Mouse (Mus musculus): ENCODE data around the gene Sez6l2. TPM values are rescaled to one million over a fixed set of nuclear protein-coding genes. Genes with fewer than 3 reads are reported as not detected.
A peak's percentile ranks its signal among the peaks of the same experiment; 100 is the strongest.

Sez6l2 gene
- polyA plus RNA-seq, 1 experiment: not detected

DNA sequence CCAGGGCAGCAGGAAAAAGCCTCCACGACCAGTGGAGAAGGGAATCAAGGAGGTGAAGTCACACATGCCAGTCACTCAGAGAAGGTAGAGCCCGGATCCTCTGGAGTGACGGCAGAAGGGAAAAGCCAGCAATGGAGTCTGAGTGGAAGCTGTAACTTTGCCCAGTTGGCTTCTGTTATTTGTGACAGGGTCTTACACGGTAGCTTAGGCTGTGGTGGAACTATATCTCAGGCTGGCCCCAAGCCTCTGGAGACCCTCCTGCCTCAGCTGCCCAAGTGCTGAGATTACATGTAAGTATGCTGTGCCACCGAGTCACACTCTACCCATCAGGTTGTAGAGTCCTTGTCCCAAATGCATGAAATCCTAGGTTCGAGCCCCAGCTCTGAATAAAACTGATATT lies 63.0 kb downstream of the Sez6l2 start:
- Histone ChIP-seq H3K4me3 (ENCODE audit: insufficient read depth, low read length) (peak overlapping the region; percentile 78), H3K4me1 (ENCODE audit: control insufficient read depth, insufficient read depth, low read length) (peaks cover 9% of the 10 kb centered on the region), H3K27ac (ENCODE audit: insufficient read depth, low read length) (no peak overlapping the region)
- TF ChIP-seq POLR2A (IDR thresholded peaks at IDR 0.05; ENCODE audit: low read depth, low read length): no peak
- TF ChIP-seq CTCF (IDR thresholded peaks at IDR 0.05; ENCODE audit: borderline replicate concordance, insufficient read depth, low read length): no peak

DNA sequence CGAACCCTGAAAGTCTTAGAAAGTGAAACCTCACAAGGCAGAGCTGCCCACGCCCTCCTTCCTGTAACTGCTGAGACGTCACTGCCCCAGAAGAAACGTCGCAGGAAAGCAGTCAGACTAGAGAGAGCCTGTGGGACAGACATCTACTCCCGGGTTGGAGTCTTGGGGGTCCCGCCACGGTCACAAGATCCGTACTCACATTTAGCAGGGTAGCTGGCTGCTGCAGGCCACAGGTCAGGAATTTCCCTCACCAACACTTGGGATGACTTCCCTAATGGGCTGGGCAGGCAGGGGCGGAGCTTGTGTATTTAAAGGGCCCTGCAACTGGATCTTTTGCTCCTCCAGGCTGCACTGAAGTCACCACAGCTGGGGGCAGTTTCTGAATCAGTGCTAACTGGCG lies 64.0 kb downstream of the Sez6l2 start, which contains the start of gene Mvp:
TSS of gene Mvp (minus strand) at position 302 of the 400 bp plus-strand sequence.
- TF ChIP-seq POLR2A (IDR thresholded peaks at IDR 0.05; ENCODE audit: low read depth, low read length) (peak; percentile 73), CTCF (IDR thresholded peaks at IDR 0.05; ENCODE audit: borderline replicate concordance, insufficient read depth, low read length) (no peak)
- peak within 1 kb of the TSS; percentile 78 for H3K4me3 ChIP-seq (ENCODE audit: insufficient read depth, low read length)
- H3K27ac ChIP-seq (ENCODE audit: insufficient read depth, low read length): peak within 1 kb of the TSS; percentile 28
- peaks cover 2% of the 10 kb centered on the region for H3K4me1 ChIP-seq (ENCODE audit: control insufficient read depth, insufficient read depth, low read length)

- Histone ChIP-seq H3K27ac (ENCODE audit: insufficient read depth, low read length) (no peak overlapping the region), H3K4me3 (ENCODE audit: insufficient read depth, low read length) (no peak overlapping the region), H3K4me1 (ENCODE audit: control insufficient read depth, insufficient read depth, low read length) (peaks cover 2% of the 10 kb centered on the region; the same call in 1 of the 2 replicates)
- no peak for TF ChIP-seq POLR2A (IDR thresholded peaks at IDR 0.05; ENCODE audit: low read depth, low read length)
Observed at GRCm38 (mm10) chr7:127014993-127015392, 64.6 kb downstream of the Sez6l2 start.

- peak overlapping the region; percentile 73 for H3K4me3 ChIP-seq (ENCODE audit: insufficient read depth, low read length)
- TF ChIP-seq POLR2A (IDR thresholded peaks at IDR 0.05; ENCODE audit: low read depth, low read length): no peak; the same call in 1 of the 2 replicates
- TF ChIP-seq CTCF (IDR thresholded peaks at IDR 0.05; ENCODE audit: borderline replicate concordance, insufficient read depth, low read length): no peak
Observed at GRCm38 (mm10) chr7:127016081-127016480, 65.7 kb downstream of the Sez6l2 start.

DNA sequence TGATC lies 65.9 kb downstream of the Sez6l2 start, which contains the start of gene Pagr1b:
TSS of gene Pagr1b (minus strand) at position 4 of the 5 bp plus-strand sequence.
- Histone ChIP-seq H3K27ac (ENCODE audit: insufficient read depth, low read length) (peak within 1 kb of the TSS; percentile 85), H3K4me3 (ENCODE audit: insufficient read depth, low read length) (peak within 1 kb of the TSS; percentile 73), H3K4me1 (ENCODE audit: control insufficient read depth, insufficient read depth, low read length) (peaks cover 2% of the 10 kb centered on the region; the same call in 1 of the 2 replicates)
- no peak for TF ChIP-seq CTCF (IDR thresholded peaks at IDR 0.05; ENCODE audit: borderline replicate concordance, insufficient read depth, low read length)
- TF ChIP-seq POLR2A (IDR thresholded peaks at IDR 0.05; ENCODE audit: low read depth, low read length): no peak

More at GRCm38 (mm10) chr7:127016081-127016480, 65.7 kb downstream of the Sez6l2 start:
- Histone ChIP-seq H3K27ac (ENCODE audit: insufficient read depth, low read length) (peak overlapping the region; percentile 85), H3K4me1 (ENCODE audit: control insufficient read depth, insufficient read depth, low read length) (peaks cover 2% of the 10 kb centered on the region; the same call in 1 of the 2 replicates)

- peaks cover 2% of the 10 kb centered on the region; the same call in 1 of the 2 replicates for H3K4me1 ChIP-seq (ENCODE audit: control insufficient read depth, insufficient read depth, low read length)
- TF ChIP-seq CTCF (IDR thresholded peaks at IDR 0.05; ENCODE audit: borderline replicate concordance, insufficient read depth, low read length): no peak
- peak; percentile 87; the same call in 1 of the 2 replicates for TF ChIP-seq POLR2A (IDR thresholded peaks at IDR 0.05; ENCODE audit: low read depth, low read length)
- H3K4me3 ChIP-seq (ENCODE audit: insufficient read depth, low read length): peak overlapping the region; percentile 73
Observed at GRCm38 (mm10) chr7:127016486-127016938, 66.1 kb downstream of the Sez6l2 start.

DNA sequence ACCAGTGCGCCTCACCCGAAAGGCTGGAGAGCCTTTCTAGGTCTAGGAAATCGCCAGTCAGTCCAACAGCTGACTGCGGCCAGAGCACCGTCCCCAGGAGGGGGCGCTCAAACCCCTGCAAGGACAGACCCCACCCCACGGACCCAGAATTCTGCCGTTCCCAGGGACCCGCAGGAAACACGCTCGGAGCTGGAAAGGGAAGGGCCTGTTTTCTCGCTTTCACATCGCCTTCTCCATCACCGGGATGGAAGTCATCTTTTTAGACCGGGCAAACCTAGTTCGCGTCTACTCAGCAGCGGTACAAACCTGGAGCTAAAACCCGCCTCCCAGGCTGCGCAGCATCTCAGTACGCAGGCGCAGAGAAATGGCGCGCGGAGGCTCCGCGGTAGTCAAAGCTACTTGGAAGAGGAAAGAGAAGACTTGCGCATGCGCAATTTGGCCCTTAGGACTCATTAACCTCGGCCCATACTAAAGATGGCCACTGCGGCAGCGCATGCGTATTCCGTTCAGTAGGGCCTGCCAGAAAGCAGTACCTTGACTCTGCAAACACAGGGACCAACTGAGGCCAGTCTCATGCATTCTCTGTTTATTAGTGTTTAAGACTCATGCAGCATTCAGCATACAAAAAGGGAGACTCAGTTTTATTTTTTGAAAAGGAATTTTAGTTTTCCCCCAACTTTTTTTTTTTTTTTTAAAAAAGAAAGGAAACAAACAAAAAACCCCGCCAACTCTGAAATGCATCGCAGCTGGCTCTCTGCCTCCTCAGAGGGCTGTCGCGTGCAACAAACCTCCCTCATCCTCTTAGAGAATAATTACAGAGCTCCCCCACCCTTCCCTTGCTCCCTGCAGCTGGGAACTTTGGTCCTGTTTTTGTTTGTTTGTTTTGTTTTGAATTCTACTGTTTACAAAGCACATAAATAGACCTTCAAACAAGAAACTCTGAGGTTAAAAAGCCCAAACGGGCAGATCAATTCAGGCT lies 66.9 kb downstream of the Sez6l2 start, which contains the start of gene Pagr1a:
TSS of gene Pagr1a (minus strand) at position 382 of the 979 bp plus-strand sequence.
- peaks cover 8% of the 10 kb centered on the region for H3K4me1 ChIP-seq (ENCODE audit: control insufficient read depth, insufficient read depth, low read length)
- peak within 1 kb of the TSS; percentile 85 for H3K27ac ChIP-seq (ENCODE audit: insufficient read depth, low read length)
- TF ChIP-seq CTCF (IDR thresholded peaks at IDR 0.05; ENCODE audit: borderline replicate concordance, insufficient read depth, low read length) (peak; percentile 55; the same call in 1 of the 2 replicates), POLR2A (IDR thresholded peaks at IDR 0.05; ENCODE audit: low read depth, low read length) (peak; percentile 76)
- peak within 1 kb of the TSS; percentile 73 for H3K4me3 ChIP-seq (ENCODE audit: insufficient read depth, low read length)

More at GRCm38 (mm10) chr7:127016486-127016938, 66.1 kb downstream of the Sez6l2 start:
- H3K27ac ChIP-seq (ENCODE audit: insufficient read depth, low read length): peak overlapping the region; percentile 85

GRCm38 (mm10) chr7:127017950-127018345 lies 67.6 kb downstream of the Sez6l2 start:
- Histone ChIP-seq H3K4me3 (ENCODE audit: insufficient read depth, low read length) (no peak overlapping the region), H3K4me1 (ENCODE audit: control insufficient read depth, insufficient read depth, low read length) (peaks cover 6% of the 10 kb centered on the region; the same call in 1 of the 2 replicates), H3K27ac (ENCODE audit: insufficient read depth, low read length) (no peak overlapping the region)
- no peak for TF ChIP-seq CTCF (IDR thresholded peaks at IDR 0.05; ENCODE audit: borderline replicate concordance, insufficient read depth, low read length)
- TF ChIP-seq POLR2A (IDR thresholded peaks at IDR 0.05; ENCODE audit: low read depth, low read length): no peak

- H3K27ac ChIP-seq (ENCODE audit: insufficient read depth, low read length): no peak overlapping the region
- TF ChIP-seq POLR2A (IDR thresholded peaks at IDR 0.05; ENCODE audit: low read depth, low read length) (no peak), CTCF (IDR thresholded peaks at IDR 0.05; ENCODE audit: borderline replicate concordance, insufficient read depth, low read length) (no peak)
- H3K4me3 ChIP-seq (ENCODE audit: insufficient read depth, low read length): no peak overlapping the region
- H3K4me1 ChIP-seq (ENCODE audit: control insufficient read depth, insufficient read depth, low read length): peaks cover 7% of the 10 kb centered on the region; the same call in 1 of the 2 replicates
Observed at GRCm38 (mm10) chr7:127018416-127019305, 68.3 kb downstream of the Sez6l2 start.

Measured in embryonic fibroblast, embryonic 13.5 days (primary cell).